ENCODE assay signal across 9 mouse cellular contexts in genomic region chr11:35282825-35283571, GRCm38 (mm10).
DNase-seq lines count a peak whose midpoint lies in the region; ATAC-seq lines count a peak whose summit lies in the region.
"Had no signal": no experiment of that assay in that cellular context is flagged by ENCODE, and none has a peak within 500 bp of the region (broad histone marks: within the 10 kb centered on the region; RNA-seq: fewer than 3 reads in every experiment).

No protein-coding gene starts in this region.

- peaks cover 30 to 47% of the 10 kb centered on the region in 2 experiments for H3K4me1 ChIP-seq in heart, embryonic 14.5 days (ENCODE audit: control insufficient read depth in 2 of 2, insufficient read depth in 2 of 2, low read length in 2 of 2)
- peaks cover 10% of the 10 kb centered on the region for H3K4me1 ChIP-seq in midbrain, embryonic 11.5 days (ENCODE audit: control insufficient read depth, insufficient read depth, low read length)

- peak overlapping the region; percentile 82 to 85 for H3K27ac ChIP-seq in heart, embryonic 14.5 days (replicated peaks in 1 of 2; ENCODE audit: control insufficient read depth in 1 of 2, insufficient read depth in 1 of 2, low read depth in 2 of 2, low read length in 2 of 2)
- no peak overlapping the region for H3K27ac ChIP-seq in midbrain, embryonic 11.5 days (ENCODE audit: low read depth, low read length)

- no peak overlapping the region for H3K4me3 ChIP-seq in heart, embryonic 14.5 days (ENCODE audit: control insufficient read depth in 1 of 2, insufficient read depth in 1 of 2, low read depth in 1 of 2, low read length in 2 of 2)
- H3K4me3 ChIP-seq in midbrain, embryonic 11.5 days (ENCODE audit: low read depth, low read length) = no peak overlapping the region
- H3K4me3 ChIP-seq: myocyte had no signal

- no peaks in the 10 kb centered on the region for H3K36me3 ChIP-seq in heart, embryonic 14.5 days (ENCODE audit: control insufficient read depth, insufficient read depth, low read length)
- H3K36me3 ChIP-seq in midbrain, embryonic 11.5 days (ENCODE audit: control insufficient read depth, insufficient read depth, low read length) = no peaks in the 10 kb centered on the region

- no peaks in the 10 kb centered on the region for H3K27me3 ChIP-seq in heart, embryonic 14.5 days (ENCODE audit: control insufficient read depth, insufficient read depth, low read length)
- 0 out of 2 replicates have a peak, but pooled peaks cover 3% of the 10 kb centered on the region for H3K27me3 ChIP-seq in midbrain, embryonic 11.5 days (ENCODE audit: control insufficient read depth, insufficient read depth, low read length)

- peak overlapping the region; percentile 53 for H3K4me2 ChIP-seq in heart, embryonic 14.5 days (ENCODE audit: low read length)
- H3K4me2 ChIP-seq in midbrain, embryonic 11.5 days = no peak overlapping the region

- DNase-seq in heart, adult 11 months = no peak
- peak; percentile 79 to 88 for DNase-seq in cerebellum, postnatal 14 days
- DNase-seq in frontal cortex, postnatal 10 days (ENCODE audit: low spot score in 2 of 2) = peak; percentile 37 to 64
- DNase-seq in midbrain, embryonic 11.5 days (ENCODE audit: low spot score, missing footprints) = peak; percentile 88
- peak; percentile 26 for DNase-seq in yolk sac, embryonic 10.5 days (ENCODE audit: low spot score)
- no peak for DNase-seq in urinary bladder, postnatal 36 days (ENCODE audit: low spot score in 2 of 2)
- DNase-seq in spleen, adult 18-20 months = no peak

- ATAC-seq in heart, embryonic 14.5 days (ENCODE audit: insufficient number of reproducible peaks, insufficient read depth, low FRiP score, low read depth) = peak; percentile 48; the same call in 1 of the 2 replicates
- peak; percentile 55; the same call in 1 of the 2 replicates for ATAC-seq in midbrain, embryonic 11.5 days (ENCODE audit: low FRiP score)

- H3K9ac ChIP-seq in heart, embryonic 14.5 days (ENCODE audit: low read length) = peak overlapping the region; percentile 51; the same call in 1 of the 2 replicates
- H3K9ac ChIP-seq in midbrain, embryonic 11.5 days (ENCODE audit: low read length) = no peak overlapping the region; the same call in 1 of the 2 replicates

- WGBS in heart, embryonic 14.5 days = 12% methylated on average over 12 of the region's 12 CpGs
- WGBS in midbrain, embryonic 11.5 days = 16% methylated on average over 12 of the region's 12 CpGs

- no peaks in the 10 kb centered on the region for H3K9me3 ChIP-seq in heart, embryonic 14.5 days (ENCODE audit: control insufficient read depth, low read length)
- H3K9me3 ChIP-seq in midbrain, embryonic 11.5 days (ENCODE audit: control insufficient read depth, low read length) = no peaks in the 10 kb centered on the region; the same call in 1 of the 2 replicates

Comparison
In these comparisons a context has a peak if more than half of its experiments do, and no peak if none do; other contexts are left out.
1. DNase-seq: peak in cerebellum, postnatal 14 days (2 of 2), frontal cortex, postnatal 10 days (2 of 2), midbrain, embryonic 11.5 days (single experiment) and yolk sac, embryonic 10.5 days (single experiment); none in heart, adult 11 months (single experiment), urinary bladder, postnatal 36 days (0 of 2) and spleen, adult 18-20 months (0 of 2).